Mouse (Mus musculus): ENCODE data around the gene Gtf2e1. TPM values are rescaled to one million over a fixed set of nuclear protein-coding genes. Genes with fewer than 3 reads are reported as not detected.

The Gtf2e1 gene
- total RNA-seq, 1 experiment from 2014 or later = 15.0 TPM

DNA sequence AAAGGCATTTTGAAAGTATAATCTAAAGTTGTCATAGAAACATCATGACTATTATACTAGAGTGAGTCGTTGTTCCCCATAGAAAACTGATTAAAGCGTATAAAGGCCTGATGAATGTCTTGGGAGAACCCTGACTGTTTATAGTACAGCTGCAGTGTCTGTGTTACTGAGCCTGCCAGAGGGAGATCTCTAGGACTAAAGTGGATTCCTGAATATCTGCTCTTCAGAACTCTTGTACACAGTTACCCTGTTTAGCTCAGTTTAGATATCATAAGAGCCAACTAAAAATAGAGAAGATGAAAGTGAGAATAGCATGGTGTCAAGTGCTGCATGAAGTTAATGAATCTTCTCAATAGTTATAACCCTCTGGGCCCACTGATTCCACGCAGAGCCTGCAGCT is 10.7 kb upstream of the Gtf2e1 start:
- DNase-seq = no peak

DNA sequence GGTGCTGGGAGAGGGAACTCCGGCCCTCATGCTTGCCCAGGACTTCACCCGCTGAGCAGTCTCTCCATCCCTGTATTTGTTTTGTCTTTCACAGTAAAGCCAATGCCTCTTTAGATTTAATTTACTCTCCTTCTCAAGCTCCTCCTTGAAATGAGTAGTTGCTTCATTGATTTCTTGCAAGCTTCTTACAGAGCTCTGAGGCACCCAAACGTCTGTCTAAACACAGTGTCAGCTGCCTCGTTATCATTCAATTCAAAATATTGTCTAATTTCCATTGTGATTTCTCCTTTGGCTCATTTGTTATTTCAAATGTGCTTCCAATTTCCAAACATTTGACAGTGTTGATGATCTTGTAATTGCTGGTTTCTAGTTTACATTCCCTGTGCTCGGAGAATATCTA is 6.7 kb upstream of the Gtf2e1 start:
- DNase-seq = no peak

DNA sequence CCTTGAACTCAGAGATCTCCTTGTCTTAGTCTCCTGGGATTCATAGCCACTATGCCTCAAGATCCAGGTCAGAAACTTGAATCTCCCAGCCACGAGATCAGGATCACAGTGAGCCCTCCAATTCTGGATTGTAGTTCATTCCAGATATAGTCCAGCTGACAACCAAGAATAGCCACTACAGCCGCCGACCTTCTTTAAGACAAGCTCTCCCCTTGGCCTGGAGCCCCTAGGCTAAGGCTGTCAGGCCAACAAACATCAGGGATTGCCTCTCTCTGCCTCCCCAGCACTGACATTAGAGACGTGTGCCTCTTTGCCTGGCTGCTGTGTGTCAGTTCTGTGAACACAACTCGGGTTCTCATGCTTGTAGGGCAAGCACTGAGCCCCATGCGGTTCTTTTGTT is 1.2 kb upstream of the Gtf2e1 start:
- DNase-seq = no peak

DNA sequence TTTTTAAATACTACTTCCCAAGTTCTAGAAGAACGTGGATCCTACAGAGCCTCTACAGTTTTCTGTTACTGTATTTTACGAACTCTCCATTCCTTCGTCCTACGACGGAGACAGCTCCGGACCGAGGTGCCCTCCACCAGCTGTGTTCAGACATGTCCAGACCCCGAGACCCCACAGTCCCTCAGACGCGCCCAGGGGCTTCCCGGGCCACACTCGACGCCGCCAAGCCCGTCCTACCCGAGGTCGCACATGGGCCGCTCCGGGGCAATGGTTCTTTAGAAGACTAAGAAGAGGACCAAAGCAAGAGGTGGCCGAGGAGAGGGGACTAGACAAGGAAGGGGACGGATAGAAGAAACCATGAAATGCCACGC is 364 bp downstream of the Gtf2e1 start:
- no peak for DNase-seq

DNA sequence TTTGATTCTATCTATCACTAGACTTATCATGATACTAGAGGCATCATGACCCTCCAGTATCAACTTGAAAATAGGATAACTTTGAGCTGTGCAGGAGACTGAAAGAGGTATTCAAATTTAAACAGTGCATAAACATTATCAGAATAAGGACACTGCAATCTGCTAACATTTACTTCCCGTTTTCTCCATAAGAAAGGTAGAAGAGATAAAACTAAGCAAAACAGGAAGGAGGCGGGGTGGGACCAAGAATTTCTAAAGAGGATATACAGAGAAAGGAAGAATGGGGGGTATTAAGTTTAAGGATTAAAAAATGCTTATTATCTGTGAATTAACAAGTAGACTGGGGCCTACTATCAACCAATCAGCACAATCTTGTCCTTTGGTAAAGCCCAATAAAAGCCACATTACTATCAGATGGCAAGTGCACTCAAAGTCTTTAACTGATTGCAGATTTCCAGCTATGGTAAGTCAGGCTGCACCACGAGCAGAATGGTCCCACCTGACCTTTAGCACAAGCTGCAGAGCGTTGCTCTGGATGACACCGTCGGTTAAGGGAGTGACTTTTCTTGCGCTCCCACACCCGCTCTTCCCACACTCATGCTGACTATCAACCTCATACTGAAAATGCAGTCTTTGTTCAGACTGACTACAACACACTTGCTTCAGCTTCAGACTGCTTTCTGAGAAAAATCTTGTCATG is 6.1 kb downstream of the Gtf2e1 start:
- DNase-seq = no peak

DNA sequence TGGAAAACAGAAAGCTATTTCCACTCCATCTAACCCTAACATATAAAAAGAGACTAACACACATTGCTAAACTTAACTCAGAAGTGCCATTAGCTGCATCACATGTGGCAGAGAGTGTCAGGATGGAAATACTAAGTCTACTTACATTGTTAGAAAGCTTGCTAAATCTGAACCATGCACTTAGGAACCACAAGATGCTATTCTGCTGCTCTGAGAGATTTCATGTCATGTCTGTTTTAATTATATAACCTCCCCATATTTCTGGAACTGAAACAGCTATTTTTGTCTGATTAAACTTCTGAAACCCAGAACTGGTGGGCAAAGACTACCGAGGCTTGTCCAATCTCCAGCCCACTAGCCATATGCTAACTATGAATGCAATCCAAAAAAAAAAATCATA is 7.5 kb downstream of the Gtf2e1 start:
- no peak for DNase-seq

DNA sequence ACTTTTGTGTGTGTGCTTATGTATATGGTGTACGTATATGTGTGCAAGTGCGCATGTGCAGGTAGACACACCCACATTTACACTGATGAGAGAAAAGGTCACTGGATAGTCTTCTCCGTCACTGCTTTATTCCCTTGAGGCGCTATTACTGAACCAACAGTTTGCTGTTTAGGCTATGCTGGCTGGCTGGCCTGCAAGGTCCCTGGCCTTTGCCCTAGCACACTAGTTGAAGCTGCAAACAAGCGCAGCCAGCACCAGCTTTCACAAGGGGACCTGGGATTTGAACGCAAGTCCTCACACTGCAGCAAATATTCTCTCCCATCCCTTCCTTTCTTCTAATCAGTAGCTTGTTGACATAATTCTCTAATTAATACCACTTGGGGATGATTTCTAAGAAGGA is 9.4 kb downstream of the Gtf2e1 start:
- DNase-seq = peak; percentile 13

DNA sequence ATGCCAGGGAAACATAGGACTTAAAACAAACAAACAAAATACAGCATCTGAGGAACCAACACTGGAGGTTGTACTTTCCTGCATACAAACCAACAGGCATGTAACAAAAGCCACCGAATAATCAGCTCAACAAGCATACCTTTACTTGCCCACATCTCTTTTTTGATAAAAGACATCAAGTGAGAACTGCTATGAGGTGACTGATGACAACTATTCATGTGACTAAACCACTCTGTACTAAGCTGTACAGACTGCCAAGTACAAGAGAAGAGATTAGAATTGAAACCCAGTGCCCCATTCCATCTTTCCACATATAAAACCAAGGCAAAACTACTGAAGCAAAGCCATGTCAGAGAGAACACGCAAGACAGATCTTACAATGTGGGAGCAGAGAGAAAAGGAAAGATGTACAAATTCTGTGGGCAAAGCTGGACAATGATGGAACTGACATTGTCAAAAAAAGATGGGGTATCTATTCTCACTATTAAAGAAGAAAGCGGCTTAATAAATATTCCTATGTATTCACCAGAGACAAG is 12.8 kb downstream of the Gtf2e1 start:
- DNase-seq = no peak

DNA sequence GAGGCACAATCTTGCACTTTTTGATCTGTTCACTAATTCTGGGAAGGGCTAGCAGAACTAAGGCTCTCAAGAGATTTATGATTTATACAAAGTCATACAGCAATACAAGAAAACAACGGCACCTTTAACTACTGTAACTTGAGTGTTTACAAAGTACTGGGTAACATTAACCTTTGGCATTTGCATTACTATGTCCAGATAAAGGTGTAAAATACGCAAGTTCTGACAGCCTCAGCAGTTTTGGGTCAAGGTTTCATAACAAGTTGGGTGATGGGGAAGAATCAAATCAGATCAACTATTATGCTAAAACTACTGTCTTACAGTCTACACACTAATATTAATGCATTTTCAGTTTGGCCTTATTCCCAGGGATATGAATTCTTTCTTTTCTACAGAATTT is 14.5 kb downstream of the Gtf2e1 start:
- no peak for DNase-seq

DNA sequence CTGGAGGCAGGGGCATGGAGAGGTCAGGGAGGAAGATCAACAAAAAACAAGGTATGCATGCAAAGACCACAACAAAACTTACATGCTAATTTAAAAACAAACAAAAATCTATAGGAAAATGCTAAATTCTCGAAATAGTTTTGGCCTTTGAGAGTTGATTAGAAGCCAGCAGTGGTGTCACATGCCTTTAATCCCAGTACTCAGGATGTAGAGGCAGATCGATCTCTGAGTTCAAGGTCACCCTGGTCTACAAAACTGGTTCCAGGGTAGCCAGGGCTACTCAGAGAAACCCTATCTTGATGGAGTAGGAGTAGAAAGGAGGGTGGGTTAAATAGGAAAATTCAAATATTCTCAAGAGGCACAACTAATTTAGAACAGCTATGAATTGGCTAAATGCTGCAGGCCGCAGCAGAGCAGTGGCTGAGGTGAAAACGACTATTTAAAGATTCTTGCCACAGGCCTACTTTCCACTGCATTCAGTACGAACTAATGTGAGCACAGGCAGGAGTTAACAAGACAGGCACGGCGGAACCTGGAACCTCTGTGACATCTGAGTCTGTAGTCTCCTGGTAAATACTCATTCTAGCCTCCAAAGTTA is 17.4 kb downstream of the Gtf2e1 start:
- DNase-seq = no peak

DNA sequence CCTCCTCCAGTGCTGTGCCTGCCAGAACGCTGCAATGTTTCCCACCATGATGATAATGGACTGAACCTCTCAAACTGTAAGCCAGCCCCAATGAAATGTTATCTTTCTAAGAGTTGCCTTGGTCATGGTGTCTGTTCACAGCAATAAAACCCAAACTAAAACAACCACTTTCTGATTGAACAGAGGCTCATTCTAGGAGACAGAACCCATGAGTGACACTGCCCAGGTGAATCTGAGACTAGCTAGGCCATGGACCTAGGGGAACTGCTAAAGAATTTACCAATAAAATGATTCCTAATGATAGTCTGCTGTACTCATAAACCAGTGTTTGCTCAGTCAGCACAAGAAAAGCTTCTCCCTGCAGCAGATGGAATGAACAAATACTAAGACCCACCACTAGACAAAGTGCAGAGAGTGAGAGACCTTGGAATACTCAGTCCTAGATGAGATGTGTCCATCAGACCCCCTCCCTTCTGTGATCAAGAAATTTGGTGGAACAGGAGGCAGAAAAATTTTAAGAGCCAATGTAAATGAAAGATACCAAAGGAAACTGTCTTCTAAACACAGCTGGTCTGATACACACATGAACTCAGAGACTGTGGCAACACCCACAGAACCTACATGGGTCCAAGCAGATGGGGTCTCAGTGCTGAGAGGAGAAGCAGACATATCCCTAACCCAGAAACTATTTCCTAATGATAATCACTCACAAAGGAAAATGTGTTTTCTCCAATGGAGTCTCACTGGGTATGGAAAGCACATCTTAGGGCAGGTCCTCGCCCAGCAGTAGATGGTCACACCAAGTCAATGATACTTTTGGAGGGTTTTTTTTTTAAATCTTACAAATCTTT is 19.2 kb downstream of the Gtf2e1 start:
- no peak for DNase-seq

DNA sequence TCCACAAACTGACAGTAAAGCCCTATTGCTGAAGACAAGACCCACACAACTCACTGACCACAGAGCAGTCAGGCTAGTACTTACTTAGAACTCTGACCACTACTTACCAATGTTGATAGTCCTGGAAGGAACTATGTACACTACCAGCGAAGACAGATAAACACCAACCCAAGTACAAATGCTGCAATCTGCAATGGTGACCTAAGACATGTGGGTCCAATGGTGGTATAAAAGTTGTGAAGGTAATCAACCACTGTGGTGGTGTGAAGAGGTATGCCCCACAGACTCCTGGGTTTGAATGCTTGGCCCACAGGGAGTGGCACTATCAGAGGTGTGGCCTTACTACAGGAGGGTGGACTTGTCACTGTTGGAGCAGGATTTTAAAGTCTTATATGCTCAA is 19.9 kb downstream of the Gtf2e1 start:
- DNase-seq = no peak

DNA sequence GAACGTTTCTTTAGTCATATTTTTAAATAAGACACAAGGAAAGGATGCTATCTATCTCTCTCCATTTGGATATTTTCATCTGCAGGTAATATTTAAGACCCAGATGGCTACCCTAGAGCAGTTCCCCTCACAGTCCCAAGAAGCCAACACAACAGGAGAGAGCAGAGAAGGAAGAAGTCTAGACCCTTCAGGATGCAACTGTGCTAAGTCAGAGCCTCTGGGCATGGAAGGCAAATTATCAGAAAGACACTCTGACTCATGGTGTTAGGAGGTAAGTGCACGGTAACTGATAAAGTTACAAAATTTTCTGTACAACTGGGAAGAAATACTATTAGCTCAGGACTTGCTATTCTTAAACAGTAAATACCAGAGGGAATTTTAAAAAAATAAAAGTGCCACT is 20.9 kb downstream of the Gtf2e1 start:
- DNase-seq = no peak

DNA sequence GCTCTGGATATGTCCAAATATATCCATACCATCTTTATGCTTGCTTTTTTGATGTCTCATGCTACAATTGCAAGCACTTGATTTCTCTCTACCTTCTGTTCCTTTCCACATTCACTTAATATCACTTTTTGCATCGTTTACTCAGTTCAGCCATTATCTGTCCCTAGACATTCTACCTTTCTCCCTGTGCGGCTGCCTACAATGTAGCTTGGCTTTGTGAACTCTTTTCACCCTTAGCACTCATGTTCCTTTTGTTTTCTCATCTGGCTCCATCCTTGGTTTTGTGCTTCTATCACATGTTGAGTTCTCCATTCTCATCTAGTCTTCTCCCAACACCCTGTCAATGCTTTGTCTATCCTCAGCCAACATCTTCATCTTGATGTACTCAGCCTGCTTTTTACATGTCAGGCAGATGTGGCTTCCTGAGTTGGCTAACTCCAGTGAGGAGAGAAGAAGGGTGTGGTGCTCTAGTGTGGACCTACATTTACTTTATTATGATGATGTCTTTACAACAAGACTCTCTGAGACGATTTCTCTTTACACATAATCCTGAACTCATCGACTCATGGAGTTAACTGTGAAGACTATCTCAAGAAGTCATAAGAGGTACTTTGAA is 21.9 kb downstream of the Gtf2e1 start:
- no peak for DNase-seq

DNA sequence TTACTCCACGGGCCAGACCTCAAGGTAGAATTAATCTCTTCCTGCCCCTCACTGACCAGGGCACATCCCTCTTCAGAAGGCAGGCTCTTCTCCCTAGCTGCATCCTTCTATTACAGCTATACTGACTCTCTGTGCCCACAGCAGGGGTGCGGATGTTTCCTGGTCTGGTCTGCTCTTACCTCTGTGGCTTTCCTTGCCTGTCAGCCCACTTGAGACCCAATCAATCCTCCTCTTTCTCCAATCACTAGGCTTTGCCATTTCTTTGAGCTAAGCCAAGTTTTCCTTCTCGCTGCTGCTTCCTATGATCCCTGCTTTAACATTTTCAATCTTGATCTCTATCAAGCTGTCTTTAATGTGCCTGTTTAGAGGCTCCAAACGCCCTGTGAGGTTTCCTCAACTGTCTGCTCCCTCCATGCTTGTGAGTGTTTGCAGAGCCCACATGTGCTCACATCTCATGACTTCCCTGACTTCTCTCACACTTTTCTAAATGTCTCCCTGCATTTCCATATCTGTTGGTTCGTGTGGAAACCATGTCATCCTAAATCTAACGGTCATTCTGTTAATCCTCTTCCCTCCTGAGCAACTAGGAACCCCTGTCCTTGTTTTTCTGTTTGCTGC is 23.1 kb downstream of the Gtf2e1 start:
- no peak for DNase-seq

DNA sequence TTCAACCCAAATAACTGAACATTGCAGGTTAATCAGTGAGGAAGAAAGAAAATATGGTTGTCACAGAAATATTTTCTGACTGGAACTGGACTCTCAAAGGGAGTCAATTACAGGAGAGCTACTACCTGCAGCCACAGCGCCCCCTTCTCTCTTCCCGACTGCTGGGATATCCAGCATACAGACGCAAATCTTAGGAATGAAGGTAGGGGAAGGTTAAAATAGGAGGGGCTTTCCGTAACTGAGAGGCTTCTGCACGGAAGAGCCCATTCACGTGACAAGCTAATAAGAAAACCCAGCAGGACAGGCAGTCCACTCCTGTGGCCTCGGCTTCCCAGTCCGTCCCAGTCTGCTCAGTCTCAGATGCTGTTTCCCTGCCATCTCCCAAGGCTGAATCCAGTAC is 24.9 kb downstream of the Gtf2e1 start:
- no peak for DNase-seq

DNA sequence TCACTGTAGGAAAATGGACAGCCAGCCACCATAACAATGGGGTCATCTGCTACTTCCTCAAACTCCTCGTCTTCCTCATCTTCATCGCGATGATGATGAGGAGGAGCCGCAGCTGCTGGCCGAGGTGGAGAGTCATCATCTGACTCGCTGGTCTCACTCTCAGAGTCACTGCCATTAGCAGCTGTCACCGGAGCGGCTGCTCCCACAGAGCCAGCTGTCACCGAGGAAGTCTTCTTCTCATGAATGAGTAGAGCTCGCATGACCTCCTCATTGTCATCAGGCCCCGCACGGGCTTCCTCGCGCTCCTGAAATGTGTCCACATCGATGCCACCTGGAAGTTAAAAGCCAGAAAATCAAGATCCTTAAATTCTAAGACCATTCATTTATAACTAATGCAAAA is 28.1 kb downstream of the Gtf2e1 start:
- no peak for DNase-seq

DNA sequence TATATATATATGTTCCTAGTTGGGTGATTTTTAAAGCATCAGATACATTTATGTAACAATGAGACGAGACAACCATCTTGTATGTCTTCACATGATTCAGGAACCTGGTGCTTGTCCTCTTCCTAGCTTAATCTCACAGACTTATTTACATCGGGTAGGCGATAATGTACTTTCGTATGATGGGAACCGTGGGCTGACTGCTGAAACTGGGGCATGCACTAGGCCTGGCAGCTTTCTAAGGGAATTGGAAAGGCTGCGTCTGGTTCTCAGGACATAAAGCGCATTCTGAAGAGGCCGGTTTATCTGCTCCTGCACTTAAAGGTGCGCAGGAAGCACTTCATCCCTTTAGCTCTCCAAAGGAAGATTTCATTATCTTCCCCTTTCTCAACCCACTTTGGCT is 32.8 kb downstream of the Gtf2e1 start:
- no peak for DNase-seq

DNA sequence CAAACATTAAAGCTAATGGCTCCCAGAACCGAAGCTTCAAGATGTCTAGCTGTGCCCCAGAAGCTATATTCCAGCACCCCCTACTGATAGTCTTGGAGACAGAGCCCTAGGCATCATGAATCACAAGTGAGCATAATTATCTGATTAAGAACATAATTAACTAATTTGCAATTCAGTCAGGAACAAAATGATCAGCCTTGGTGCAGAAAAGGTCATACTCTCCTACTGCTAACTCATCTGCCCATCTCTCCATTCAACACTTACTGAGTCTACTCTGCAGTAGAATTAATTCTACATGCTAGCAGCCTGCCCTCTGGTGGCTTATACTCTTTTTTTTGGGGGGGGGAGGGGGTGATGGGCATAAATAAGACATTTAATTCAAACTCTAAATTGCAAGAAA is 35.1 kb downstream of the Gtf2e1 start:
- no peak for DNase-seq

DNA sequence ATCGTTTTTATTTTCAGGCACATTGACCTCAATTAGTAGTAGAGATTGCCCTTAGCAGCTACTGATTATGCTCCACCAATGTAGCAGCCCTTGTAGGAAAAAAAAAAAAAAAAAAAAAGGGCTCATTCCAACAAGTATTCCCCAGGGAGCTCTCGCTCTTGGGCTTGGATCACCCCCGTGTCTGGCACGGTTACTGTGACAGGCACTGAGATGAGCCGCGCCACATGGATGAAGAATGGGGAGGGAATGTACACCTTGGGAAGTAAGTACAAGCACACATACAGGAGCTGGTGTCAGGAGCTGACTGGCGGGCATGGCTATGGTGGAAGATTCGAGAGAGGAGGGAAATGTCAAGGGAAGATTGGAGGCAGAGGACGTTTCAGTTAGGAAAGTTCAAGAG is 41.0 kb downstream of the Gtf2e1 start:
- DNase-seq = no peak

DNA sequence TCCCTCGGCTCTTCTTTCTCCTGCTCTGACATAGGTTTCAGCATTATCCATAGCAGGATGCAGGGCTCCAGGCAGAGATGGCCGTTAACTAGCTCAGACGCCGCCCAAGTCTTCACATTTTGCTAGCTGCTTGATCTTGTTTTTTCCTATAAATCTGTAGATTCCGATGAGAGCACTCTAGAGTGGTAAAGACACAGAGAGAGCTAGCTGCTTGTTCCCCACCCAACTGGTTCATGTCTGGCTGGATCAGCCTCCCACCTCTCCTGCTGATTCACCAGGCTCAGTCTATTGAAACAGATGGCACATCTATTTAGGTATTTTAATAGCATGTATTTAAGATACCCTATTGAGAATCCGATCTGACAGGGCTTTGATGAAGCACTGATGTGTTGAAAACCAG is 44.6 kb downstream of the Gtf2e1 start:
- no peak for DNase-seq

DNA sequence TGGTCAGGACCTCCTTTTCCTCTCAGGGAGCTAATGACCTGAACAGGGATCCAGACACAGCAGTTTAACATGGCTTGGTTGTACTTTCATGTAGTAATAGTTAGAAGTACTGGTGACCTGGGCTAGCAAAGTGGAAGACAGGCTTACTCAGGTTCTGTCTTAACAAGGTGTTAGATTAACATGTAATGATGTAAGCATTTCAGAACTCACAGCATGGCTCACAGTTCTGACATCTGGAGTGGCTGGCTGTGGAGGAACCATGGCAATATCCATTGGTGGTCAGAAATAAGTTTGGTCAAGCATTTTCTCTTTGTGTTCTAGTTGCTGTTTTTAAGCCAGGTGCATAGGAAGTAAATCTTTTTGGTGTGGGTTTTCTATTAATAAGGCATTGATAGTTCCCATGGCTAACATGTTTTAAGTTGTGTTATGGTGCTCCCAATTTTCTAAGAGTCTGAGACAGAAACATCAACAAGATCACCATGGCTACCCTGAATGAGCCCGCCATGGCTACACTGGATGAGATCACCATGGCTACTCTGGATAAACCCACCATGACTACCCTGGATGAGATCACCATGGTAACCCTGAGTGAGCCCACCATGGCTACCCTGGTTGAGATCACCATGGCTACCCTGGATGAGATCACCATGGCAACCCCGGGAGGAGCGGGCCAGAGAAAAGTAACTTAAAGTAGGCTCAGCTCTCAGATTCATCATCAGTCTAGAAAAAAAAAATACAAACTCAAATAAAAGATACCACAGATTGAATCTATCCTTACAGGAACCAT is 52.6 kb downstream of the Gtf2e1 start:
- no peak for DNase-seq
